Mouse (Mus musculus): ENCODE results near the gene Tuba3b. TPM values are rescaled to one million over a fixed set of nuclear protein-coding genes. Genes with fewer than 3 reads are reported as not detected.

Gene Tuba3b
- polyA plus RNA-seq, 1 experiment, result 0.06 TPM

GRCm38 (mm10) chr6:145578457-145579185, 36.9 kb upstream of the Tuba3b start:
- H3K79me3 ChIP-seq (ENCODE audit: low read depth), result no peaks in the 10 kb centered on the region
- TF ChIP-seq FOSL1 (IDR thresholded peaks at IDR 0.05; ENCODE audit: insufficient read depth, low read length, poor library complexity, severe bottlenecking), result no peak
- TF ChIP-seq CTCF (IDR thresholded peaks at IDR 0.05; ENCODE audit: control insufficient read depth, insufficient read depth, insufficient read length), result no peak
- TF ChIP-seq MYOD1 (IDR thresholded peaks at IDR 0.05; ENCODE audit: control insufficient read depth, insufficient read length, low read depth), result no peak
- TF ChIP-seq MYOG (IDR thresholded peaks at IDR 0.05; ENCODE audit: control insufficient read depth, extremely low read depth, insufficient read length), result no peak
- TF ChIP-seq USF1 (IDR thresholded peaks at IDR 0.05; ENCODE audit: low read depth), result no peak
- no peak for TF ChIP-seq CEBPB (IDR thresholded peaks at IDR 0.05; ENCODE audit: low read depth)
- TF ChIP-seq MAX (IDR thresholded peaks at IDR 0.05), result no peak

GRCm38 (mm10) chr6:145579761-145580160, 35.8 kb upstream of the Tuba3b start:
- H3ac ChIP-seq (ENCODE audit: control insufficient read depth, insufficient read length, low read depth), result no peak overlapping the region
- no peaks in the 10 kb centered on the region for H3K79me2 ChIP-seq (ENCODE audit: control insufficient read depth, insufficient read depth)
- H3K79me3 ChIP-seq (ENCODE audit: low read depth), result no peaks in the 10 kb centered on the region
- peaks cover 8% of the 10 kb centered on the region for H3K27me3 ChIP-seq (ENCODE audit: control insufficient read depth, insufficient read depth, insufficient read length)
- no peaks in the 10 kb centered on the region for H3K36me3 ChIP-seq (ENCODE audit: control insufficient read depth, insufficient read depth)
- no peak overlapping the region for H3K4me3 ChIP-seq (ENCODE audit: insufficient read depth, poor library complexity, severe bottlenecking)
- TF ChIP-seq CEBPB (IDR thresholded peaks at IDR 0.05; ENCODE audit: low read depth) (no peak), MYOD1 (IDR thresholded peaks at IDR 0.05; ENCODE audit: control insufficient read depth, insufficient read length, low read depth) (no peak), FOSL1 (IDR thresholded peaks at IDR 0.05; ENCODE audit: insufficient read depth, low read length, poor library complexity, severe bottlenecking) (no peak), MYOG (IDR thresholded peaks at IDR 0.05; ENCODE audit: control insufficient read depth, extremely low read depth, insufficient read length) (no peak), MAX (IDR thresholded peaks at IDR 0.05) (no peak), CTCF (IDR thresholded peaks at IDR 0.05; ENCODE audit: control insufficient read depth, insufficient read depth, insufficient read length) (no peak), USF1 (IDR thresholded peaks at IDR 0.05; ENCODE audit: low read depth) (no peak)

More at GRCm38 (mm10) chr6:145578457-145579185, 36.9 kb upstream of the Tuba3b start:
- Histone ChIP-seq H3K36me3 (ENCODE audit: control insufficient read depth, insufficient read depth) (no peaks in the 10 kb centered on the region), H3K27me3 (ENCODE audit: control insufficient read depth, insufficient read depth, insufficient read length) (peaks cover 8% of the 10 kb centered on the region), H3K4me3 (ENCODE audit: insufficient read depth, poor library complexity, severe bottlenecking) (no peak overlapping the region), H3ac (ENCODE audit: control insufficient read depth, insufficient read length, low read depth) (no peak overlapping the region), H3K79me2 (ENCODE audit: control insufficient read depth, insufficient read depth) (no peaks in the 10 kb centered on the region)

GRCm38 (mm10) chr6:145581366-145582170, 34.0 kb upstream of the Tuba3b start:
- no peak for TF ChIP-seq MYOG (IDR thresholded peaks at IDR 0.05; ENCODE audit: control insufficient read depth, extremely low read depth, insufficient read length)
- TF ChIP-seq USF1 (IDR thresholded peaks at IDR 0.05; ENCODE audit: low read depth), result no peak
- TF ChIP-seq MAX (IDR thresholded peaks at IDR 0.05), result no peak
- TF ChIP-seq CTCF (IDR thresholded peaks at IDR 0.05; ENCODE audit: control insufficient read depth, insufficient read depth, insufficient read length), result no peak
- no peak for TF ChIP-seq CEBPB (IDR thresholded peaks at IDR 0.05; ENCODE audit: low read depth)
- no peak for TF ChIP-seq MYOD1 (IDR thresholded peaks at IDR 0.05; ENCODE audit: control insufficient read depth, insufficient read length, low read depth)
- no peak for TF ChIP-seq FOSL1 (IDR thresholded peaks at IDR 0.05; ENCODE audit: insufficient read depth, low read length, poor library complexity, severe bottlenecking)
- Histone ChIP-seq H3K79me3 (ENCODE audit: low read depth) (no peaks in the 10 kb centered on the region), H3K79me2 (ENCODE audit: control insufficient read depth, insufficient read depth) (no peaks in the 10 kb centered on the region), H3K36me3 (ENCODE audit: control insufficient read depth, insufficient read depth) (no peaks in the 10 kb centered on the region), H3K4me3 (ENCODE audit: insufficient read depth, poor library complexity, severe bottlenecking) (no peak overlapping the region), H3ac (ENCODE audit: control insufficient read depth, insufficient read length, low read depth) (no peak overlapping the region), H3K27me3 (ENCODE audit: control insufficient read depth, insufficient read depth, insufficient read length) (peaks cover 11% of the 10 kb centered on the region)

- Histone ChIP-seq H3K79me2 (ENCODE audit: control insufficient read depth, insufficient read depth) (no peaks in the 10 kb centered on the region), H3K36me3 (ENCODE audit: control insufficient read depth, insufficient read depth) (no peaks in the 10 kb centered on the region), H3ac (ENCODE audit: control insufficient read depth, insufficient read length, low read depth) (no peak overlapping the region), H3K27me3 (ENCODE audit: control insufficient read depth, insufficient read depth, insufficient read length) (peaks cover 11% of the 10 kb centered on the region), H3K4me3 (ENCODE audit: insufficient read depth, poor library complexity, severe bottlenecking) (no peak overlapping the region), H3K79me3 (ENCODE audit: low read depth) (no peaks in the 10 kb centered on the region)
- TF ChIP-seq MYOG (IDR thresholded peaks at IDR 0.05; ENCODE audit: control insufficient read depth, extremely low read depth, insufficient read length), result no peak
- no peak for TF ChIP-seq FOSL1 (IDR thresholded peaks at IDR 0.05; ENCODE audit: insufficient read depth, low read length, poor library complexity, severe bottlenecking)
- TF ChIP-seq MYOD1 (IDR thresholded peaks at IDR 0.05; ENCODE audit: control insufficient read depth, insufficient read length, low read depth), result no peak
- TF ChIP-seq MAX (IDR thresholded peaks at IDR 0.05), result no peak
- no peak for TF ChIP-seq CTCF (IDR thresholded peaks at IDR 0.05; ENCODE audit: control insufficient read depth, insufficient read depth, insufficient read length)
- TF ChIP-seq CEBPB (IDR thresholded peaks at IDR 0.05; ENCODE audit: low read depth), result no peak
- TF ChIP-seq USF1 (IDR thresholded peaks at IDR 0.05; ENCODE audit: low read depth), result no peak
Observed at GRCm38 (mm10) chr6:145585052-145585973, 30.2 kb upstream of the Tuba3b start.

All from C2C12 (cell line).